Mouse (Mus musculus) forebrain, postnatal 0 days (tissue): ENCODE measurements around the gene Fggy. TPM values are rescaled to one million over a fixed set of nuclear protein-coding genes. Genes with fewer than 3 reads are reported as not detected.
A peak's percentile ranks its signal among the peaks of the same experiment; 100 is the strongest.

Source experiments
- ATAC-seq: fragments of 200-750 bp; cut with Nextera tagmentation; 2 replicates; pipeline ENCODE4 v1.8.0; 2017; ENCODE audit warnings: mild to moderate bottlenecking, moderate library complexity
- DNase-seq: peaks from one replicate; pipeline ENCODE4 v3.0.0-alpha.2; 2015
- H3K27ac ChIP-seq: fragments of 300-500 bp; sonication (generic); 2 replicates; pipeline ENCODE4 v1.5.1; 2014; ENCODE audit warnings: low read depth, mild to moderate bottlenecking, antibody characterized with exemption, low read length, moderate library complexity, mixed read lengths
- H3K27me3 ChIP-seq: fragments of 300-500 bp; sonication (generic); 2 replicates; pipeline ENCODE4 v1.6.1; 2014; ENCODE audit warnings: mild to moderate bottlenecking, low read length, mixed read lengths; ENCODE audit not compliant: insufficient read depth
- H3K36me3 ChIP-seq: fragments of 300-500 bp; sonication (generic); 2 replicates; pipeline ENCODE4 v1.6.1; 2014; ENCODE audit warnings: mild to moderate bottlenecking, moderate library complexity; ENCODE audit not compliant: insufficient read depth
- H3K4me1 ChIP-seq: fragments of 300-500 bp; sonication (generic); 2 replicates; pipeline ENCODE4 v1.6.1; 2014; ENCODE audit warnings: antibody characterized with exemption; ENCODE audit not compliant: insufficient read depth
- H3K4me2 ChIP-seq: fragments of 300-500 bp; sonication (generic); 2 replicates; pipeline ENCODE4 v1.6.1; 2014; ENCODE audit warnings: low read depth, mild to moderate bottlenecking, moderate library complexity
- H3K4me3 ChIP-seq: fragments of 300-500 bp; sonication (generic); 2 replicates; pipeline ENCODE4 v1.5.1; 2014; ENCODE audit warnings: low read depth, low read length, mixed read lengths
- H3K9ac ChIP-seq: fragments of 300-500 bp; sonication (generic); 2 replicates; pipeline ENCODE4 v1.6.1; 2014; ENCODE audit warnings: mild to moderate bottlenecking
- H3K9me3 ChIP-seq: fragments of 300-500 bp; sonication (generic); 2 replicates; pipeline ENCODE4 v1.6.1; 2016; ENCODE audit warnings: low read length
- CTCF ChIP-seq: sonication (generic); IDR thresholded peaks from 2 replicates; pipeline ENCODE4 v1.5.1; 2016; ENCODE audit warnings: antibody characterized with exemption, control low read depth, low read depth
- WGBS: fragments of 180-500 bp; shearing (Covaris S2); extraction: QIAGEN DNeasy Blood & Tissue Kit; methylation state at CpG from one replicate; pipeline ENCODE4 v1.1.7; 2014; 5-methylcytosine and 5-hydroxymethylcytosine counted together
- polyA plus RNA-seq: library from polyadenylated mRNA; unstranded; fragments of >200 nt; fragmentation: Nextera tagmentation; extraction: Ambion mirVana; gene quantifications from 2 replicates; pipeline ENCODE4 v1.2.1, GENCODE M21; 2015
- total RNA-seq: library from RNA; depleted of rRNA; stranded (reverse); fragments of >200 nt; gene quantifications from 2 replicates; pipeline ENCODE4 v1.2.3, GENCODE M21; 2014

Fggy gene
- total and polyA plus RNA-seq, 2 experiments from 2014 or later = 4.8 to 4.9 TPM

GRCm38 (mm10) chr4:95793647-95794328 is 236.5 kb downstream of the Fggy start:
- Histone ChIP-seq H3K4me2 (no peak overlapping the region), H3K9ac (no peak overlapping the region), H3K27me3 (no peaks in the 10 kb centered on the region), H3K4me3 (no peak overlapping the region), H3K27ac (no peak overlapping the region), H3K9me3 (no peaks in the 10 kb centered on the region), H3K4me1 (no peaks in the 10 kb centered on the region), H3K36me3 (no peaks in the 10 kb centered on the region)
- 52% methylated on average over 7 of the region's 7 CpGs for WGBS
- ATAC-seq (no peak), DNase-seq (no peak)
- TF ChIP-seq CTCF = no peak

- TF ChIP-seq CTCF = no peak
- ATAC-seq (no peak), DNase-seq (no peak)
- WGBS = 90% methylated on average over 6 of the region's 6 CpGs
- Histone ChIP-seq H3K4me2 (no peak overlapping the region), H3K4me1 (no peaks in the 10 kb centered on the region), H3K27me3 (no peaks in the 10 kb centered on the region), H3K4me3 (no peak overlapping the region), H3K9ac (no peak overlapping the region), H3K9me3 (no peaks in the 10 kb centered on the region), H3K36me3 (no peaks in the 10 kb centered on the region), H3K27ac (no peak overlapping the region)
Measured at GRCm38 (mm10) chr4:95794651-95795050, 237.3 kb downstream of the Fggy start.

- Histone ChIP-seq H3K27me3 (no peaks in the 10 kb centered on the region), H3K9me3 (no peaks in the 10 kb centered on the region), H3K27ac (no peak overlapping the region), H3K9ac (no peak overlapping the region), H3K36me3 (no peaks in the 10 kb centered on the region), H3K4me1 (no peaks in the 10 kb centered on the region), H3K4me2 (no peak overlapping the region), H3K4me3 (no peak overlapping the region)
- no peak for TF ChIP-seq CTCF
- DNase-seq (no peak), ATAC-seq (no peak)
- 83% methylated on average over 2 of the region's 2 CpGs for WGBS
Measured at GRCm38 (mm10) chr4:95795283-95795682, 238.0 kb downstream of the Fggy start.

GRCm38 (mm10) chr4:95819650-95820049 is 262.3 kb downstream of the Fggy start:
- Histone ChIP-seq H3K4me1 (no peaks in the 10 kb centered on the region), H3K9ac (no peak overlapping the region), H3K4me2 (no peak overlapping the region), H3K36me3 (no peaks in the 10 kb centered on the region), H3K9me3 (no peaks in the 10 kb centered on the region), H3K4me3 (no peak overlapping the region), H3K27me3 (no peaks in the 10 kb centered on the region), H3K27ac (no peak overlapping the region)
- ATAC-seq (no peak), DNase-seq (no peak)
- TF ChIP-seq CTCF = no peak
- WGBS = 68% methylated on average over 2 of the region's 2 CpGs

GRCm38 (mm10) chr4:95821906-95822579 is 264.7 kb downstream of the Fggy start:
- ATAC-seq (peak; percentile 32; the same call in 1 of the 2 replicates), DNase-seq (no peak)
- no peaks in the 10 kb centered on the region for H3K9me3 ChIP-seq
- H3K4me3 ChIP-seq = no peak overlapping the region
- no peaks in the 10 kb centered on the region for H3K4me1 ChIP-seq
- H3K9ac ChIP-seq = no peak overlapping the region
- H3K27me3 ChIP-seq = no peaks in the 10 kb centered on the region
- H3K27ac ChIP-seq = no peak overlapping the region
- H3K36me3 ChIP-seq = no peaks in the 10 kb centered on the region
- H3K4me2 ChIP-seq = no peak overlapping the region
- WGBS = 70% methylated on average over 3 of the region's 3 CpGs
- TF ChIP-seq CTCF = no peak

- ATAC-seq = no peak
- no peak for TF ChIP-seq CTCF
Measured at GRCm38 (mm10) chr4:95828164-95828563, 270.9 kb downstream of the Fggy start.

GRCm38 (mm10) chr4:95830320-95830719 is 273.0 kb downstream of the Fggy start:
- no peak for TF ChIP-seq CTCF
- no peak overlapping the region for H3K9ac ChIP-seq
- no peak overlapping the region for H3K27ac ChIP-seq
- no peaks in the 10 kb centered on the region for H3K4me1 ChIP-seq
- DNase-seq = no peak
- ATAC-seq = no peak
- no peaks in the 10 kb centered on the region for H3K27me3 ChIP-seq
- no peaks in the 10 kb centered on the region for H3K36me3 ChIP-seq
- H3K4me3 ChIP-seq = no peak overlapping the region
- WGBS = 66% methylated on average over 2 of the region's 2 CpGs
- no peak overlapping the region for H3K4me2 ChIP-seq
- H3K9me3 ChIP-seq = no peaks in the 10 kb centered on the region

More at GRCm38 (mm10) chr4:95828164-95828563, 270.9 kb downstream of the Fggy start:
- no peaks in the 10 kb centered on the region for H3K36me3 ChIP-seq
- DNase-seq = no peak
- H3K9me3 ChIP-seq = no peaks in the 10 kb centered on the region
- 93% methylated on average over 4 of the region's 4 CpGs for WGBS
- H3K4me3 ChIP-seq = no peak overlapping the region
- H3K4me2 ChIP-seq = no peak overlapping the region
- no peak overlapping the region for H3K9ac ChIP-seq
- H3K27ac ChIP-seq = no peak overlapping the region
- no peaks in the 10 kb centered on the region for H3K27me3 ChIP-seq
- H3K4me1 ChIP-seq = no peaks in the 10 kb centered on the region
